Mouse (Mus musculus): ENCODE results near the gene Tbx21. TPM values are rescaled to one million over a fixed set of nuclear protein-coding genes. Genes with fewer than 3 reads are reported as not detected.

The Tbx21 gene
- total RNA-seq, 1 experiment: 0.27 TPM

- TF ChIP-seq MAFK (IDR thresholded peaks at IDR 0.05; ENCODE audit: insufficient read depth, low read depth, low read length) (no peak), ZC3H11A (IDR thresholded peaks at IDR 0.05; ENCODE audit: borderline replicate concordance, low read depth, low read length) (no peak), HCFC1 (IDR thresholded peaks at IDR 0.05; ENCODE audit: borderline replicate concordance, insufficient read depth, low read length) (no peak), CHD2 (IDR thresholded peaks at IDR 0.05; ENCODE audit: low read depth, low read length) (no peak), ZNF384 (IDR thresholded peaks at IDR 0.05; ENCODE audit: low read depth, low read length) (no peak)
- in situ Hi-C loops (cut with MboI; ENCODE audit: low sequenced_read_pairs in 2 of 2, unreplicated experiment in 2 of 2): no loop called here
Observed at GRCm38 (mm10) chr11:97104091-97104483, 11.0 kb downstream of the Tbx21 start.

DNA sequence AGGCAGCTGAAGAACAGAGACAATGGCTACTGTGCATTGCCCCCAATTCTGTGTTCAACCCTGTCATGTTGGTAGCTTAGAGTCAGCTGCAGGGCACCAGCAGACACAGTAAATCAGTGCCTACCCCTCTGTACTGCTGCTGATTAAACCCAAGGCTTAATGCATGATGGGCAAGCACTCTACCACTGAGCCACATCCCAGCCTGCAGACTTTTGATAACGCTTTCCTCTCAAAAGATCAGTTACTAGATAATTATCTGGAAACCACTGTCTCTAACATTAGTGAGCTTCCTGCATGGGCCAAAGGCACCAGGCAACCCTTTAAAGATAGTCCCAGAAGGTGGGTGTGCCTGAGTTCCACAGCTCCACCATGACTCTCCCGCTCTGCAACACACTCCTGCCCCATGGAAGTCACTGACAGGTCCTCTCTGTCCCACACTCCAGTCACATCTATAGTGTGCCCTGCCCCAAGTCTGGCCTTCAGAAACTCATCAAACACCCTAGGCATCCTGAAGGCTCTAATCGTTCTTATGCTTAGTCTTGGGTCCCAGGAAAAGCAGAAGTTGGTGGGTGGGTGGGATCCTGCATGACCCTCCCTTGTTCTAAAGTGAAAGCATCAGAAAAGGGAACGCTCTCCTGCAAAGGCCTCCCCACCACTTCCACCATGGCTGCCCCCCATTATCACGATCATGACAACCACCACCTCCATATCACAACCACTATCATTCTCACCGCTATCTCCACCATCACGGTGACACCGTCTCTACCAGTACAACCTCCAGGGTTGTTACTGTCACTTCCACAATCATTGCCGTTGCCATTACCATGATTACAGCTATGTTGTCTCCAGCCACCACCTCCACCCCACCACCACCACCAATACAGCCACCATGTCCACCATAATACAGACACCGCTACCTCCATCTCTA is 11.7 kb downstream of the Tbx21 start:
- in situ Hi-C loops (cut with MboI; ENCODE audit: low sequenced_read_pairs in 2 of 2, unreplicated experiment in 2 of 2): no loop called here
- Histone ChIP-seq H3K27ac (ENCODE audit: insufficient read depth, low read depth, low read length, poor library complexity, severe bottlenecking) (no peak overlapping the region; the same call in 1 of the 2 replicates), H3K4me1 (ENCODE audit: control insufficient read depth in 2 of 2, insufficient read depth in 2 of 2, low read length in 2 of 2, poor library complexity in 1 of 2) (peaks cover 0 to 2% of the 10 kb centered on the region in 2 experiments; a peak in 1 of 4 replicates), H3K9me3 (ENCODE audit: control insufficient read depth, insufficient read depth, low read depth, low read length) (no peaks in the 10 kb centered on the region), H3K4me3 (ENCODE audit: insufficient read depth in 1 of 2, low read depth in 1 of 2, low read length in 2 of 2, poor library complexity in 1 of 2, severe bottlenecking in 1 of 2) (no peak overlapping the region), H3K9ac (ENCODE audit: insufficient read depth, low read depth, low read length, poor library complexity, severe bottlenecking) (no peak overlapping the region), H3K36me3 (ENCODE audit: control insufficient read depth, insufficient read depth, low read length, poor library complexity, severe bottlenecking) (no peaks in the 10 kb centered on the region)
- no peak for DNase-seq (ENCODE audit: low read depth, low spot score)
- no peak for TF ChIP-seq HCFC1 (IDR thresholded peaks at IDR 0.05; ENCODE audit: borderline replicate concordance, insufficient read depth, low read length)
- no peak for TF ChIP-seq ZC3H11A (IDR thresholded peaks at IDR 0.05; ENCODE audit: borderline replicate concordance, low read depth, low read length)
- no peak for TF ChIP-seq CHD2 (IDR thresholded peaks at IDR 0.05; ENCODE audit: low read depth, low read length)
- TF ChIP-seq MAFK (IDR thresholded peaks at IDR 0.05; ENCODE audit: insufficient read depth, low read depth, low read length): no peak
- no peak for TF ChIP-seq ZNF384 (IDR thresholded peaks at IDR 0.05; ENCODE audit: low read depth, low read length)

More at GRCm38 (mm10) chr11:97104091-97104483, 11.0 kb downstream of the Tbx21 start:
- Histone ChIP-seq H3K27ac (ENCODE audit: insufficient read depth, low read depth, low read length, poor library complexity, severe bottlenecking) (peak overlapping the region; percentile 25; the same call in 1 of the 2 replicates), H3K9me3 (ENCODE audit: control insufficient read depth, insufficient read depth, low read depth, low read length) (no peaks in the 10 kb centered on the region), H3K4me1 (ENCODE audit: control insufficient read depth in 2 of 2, insufficient read depth in 2 of 2, low read length in 2 of 2, poor library complexity in 1 of 2) (peaks cover 0 to under 1% of the 10 kb centered on the region in 2 experiments; a peak in 1 of 4 replicates), H3K36me3 (ENCODE audit: control insufficient read depth, insufficient read depth, low read length, poor library complexity, severe bottlenecking) (no peaks in the 10 kb centered on the region), H3K9ac (ENCODE audit: insufficient read depth, low read depth, low read length, poor library complexity, severe bottlenecking) (no peak overlapping the region), H3K4me3 (ENCODE audit: insufficient read depth in 1 of 2, low read depth in 1 of 2, low read length in 2 of 2, poor library complexity in 1 of 2, severe bottlenecking in 1 of 2) (no peak overlapping the region)
- DNase-seq (ENCODE audit: low read depth, low spot score): no peak

DNA sequence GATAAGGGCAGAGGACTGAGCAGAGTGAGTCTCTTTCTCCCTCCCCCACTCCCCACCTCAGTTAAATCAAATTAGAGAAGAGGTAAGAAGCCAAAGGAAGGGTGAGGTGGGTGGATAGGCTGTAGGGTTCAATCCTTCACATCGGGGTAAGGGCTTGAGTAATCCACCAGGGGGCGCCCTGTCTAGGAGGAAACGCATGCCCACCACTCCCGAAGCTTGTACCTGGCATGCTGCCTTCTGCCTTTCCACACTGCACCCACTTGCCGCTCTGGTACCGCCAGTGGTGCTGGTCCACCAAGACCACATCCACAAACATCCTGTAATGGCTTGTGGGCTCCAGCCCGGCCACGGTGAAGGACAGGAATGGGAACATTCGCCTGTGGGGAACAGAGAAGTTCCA is 13.4 kb downstream of the Tbx21 start:
- H3K4me3 ChIP-seq (ENCODE audit: insufficient read depth in 1 of 2, low read depth in 1 of 2, low read length in 2 of 2, poor library complexity in 1 of 2, severe bottlenecking in 1 of 2): no peak overlapping the region
- peaks cover 0 to 2% of the 10 kb centered on the region in 2 experiments; a peak in 1 of 4 replicates for H3K4me1 ChIP-seq (ENCODE audit: control insufficient read depth in 2 of 2, insufficient read depth in 2 of 2, low read length in 2 of 2, poor library complexity in 1 of 2)
- H3K9ac ChIP-seq (ENCODE audit: insufficient read depth, low read depth, low read length, poor library complexity, severe bottlenecking): no peak overlapping the region
- in situ Hi-C loops (cut with MboI; ENCODE audit: low sequenced_read_pairs in 2 of 2, unreplicated experiment in 2 of 2): no loop called here
- TF ChIP-seq HCFC1 (IDR thresholded peaks at IDR 0.05; ENCODE audit: borderline replicate concordance, insufficient read depth, low read length): no peak
- no peak for TF ChIP-seq ZNF384 (IDR thresholded peaks at IDR 0.05; ENCODE audit: low read depth, low read length)
- no peak overlapping the region for H3K27ac ChIP-seq (ENCODE audit: insufficient read depth, low read depth, low read length, poor library complexity, severe bottlenecking)
- H3K9me3 ChIP-seq (ENCODE audit: control insufficient read depth, insufficient read depth, low read depth, low read length): no peaks in the 10 kb centered on the region
- H3K36me3 ChIP-seq (ENCODE audit: control insufficient read depth, insufficient read depth, low read length, poor library complexity, severe bottlenecking): no peaks in the 10 kb centered on the region
- DNase-seq (ENCODE audit: low read depth, low spot score): peak; percentile 56

- Histone ChIP-seq H3K9me3 (ENCODE audit: control insufficient read depth, insufficient read depth, low read depth, low read length) (no peaks in the 10 kb centered on the region), H3K27ac (ENCODE audit: insufficient read depth, low read depth, low read length, poor library complexity, severe bottlenecking) (no peak overlapping the region), H3K9ac (ENCODE audit: insufficient read depth, low read depth, low read length, poor library complexity, severe bottlenecking) (no peak overlapping the region), H3K36me3 (ENCODE audit: control insufficient read depth, insufficient read depth, low read length, poor library complexity, severe bottlenecking) (no peaks in the 10 kb centered on the region), H3K4me3 (ENCODE audit: insufficient read depth in 1 of 2, low read depth in 1 of 2, low read length in 2 of 2, poor library complexity in 1 of 2, severe bottlenecking in 1 of 2) (peak overlapping the region; percentile 23 to 36; a peak in 2 of 4 replicates), H3K4me1 (ENCODE audit: control insufficient read depth in 2 of 2, insufficient read depth in 2 of 2, low read length in 2 of 2, poor library complexity in 1 of 2) (peaks cover 0 to 2% of the 10 kb centered on the region in 2 experiments; a peak in 1 of 4 replicates)
- TF ChIP-seq ZC3H11A (IDR thresholded peaks at IDR 0.05; ENCODE audit: borderline replicate concordance, low read depth, low read length) (no peak), CHD2 (IDR thresholded peaks at IDR 0.05; ENCODE audit: low read depth, low read length) (no peak), MAFK (IDR thresholded peaks at IDR 0.05; ENCODE audit: insufficient read depth, low read depth, low read length) (no peak), HCFC1 (IDR thresholded peaks at IDR 0.05; ENCODE audit: borderline replicate concordance, insufficient read depth, low read length) (no peak), ZNF384 (IDR thresholded peaks at IDR 0.05; ENCODE audit: low read depth, low read length) (no peak)
- DNase-seq (ENCODE audit: low read depth, low spot score): no peak
- in situ Hi-C loops (cut with MboI; ENCODE audit: low sequenced_read_pairs in 2 of 2, unreplicated experiment in 2 of 2): no loop called here
Observed at GRCm38 (mm10) chr11:97098791-97099190, 16.3 kb downstream of the Tbx21 start.
